Comparison of ENCODE assay signal across 8 mouse cellular contexts in the genomic region with DNA sequence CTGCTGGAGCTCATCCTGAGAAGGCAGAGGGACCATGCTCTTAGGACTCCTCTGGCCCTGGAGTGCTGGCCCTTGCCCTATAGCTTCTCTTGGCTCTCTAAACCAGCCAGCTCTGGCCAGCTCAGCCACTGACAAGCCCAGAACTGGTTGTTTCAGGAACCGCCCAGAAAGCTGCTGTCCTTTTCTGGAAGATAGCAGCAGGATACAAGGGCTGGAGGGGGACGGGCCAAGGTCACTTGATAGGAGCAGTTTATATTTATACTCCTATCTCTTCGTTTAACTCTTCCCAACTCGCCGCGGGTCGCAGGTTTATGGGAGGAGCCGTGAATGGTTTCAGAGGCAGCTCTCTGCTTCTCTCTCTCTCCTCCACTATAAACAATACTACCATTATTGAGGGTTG. TPM values are rescaled to one million over a fixed set of nuclear protein-coding genes. Genes with fewer than 3 reads are reported as not detected.
A peak's percentile ranks its signal among the peaks of the same experiment; 100 is the strongest.
DNase-seq lines count a peak whose midpoint lies in the region; ATAC-seq lines count a peak whose summit lies in the region.

No protein-coding gene starts in this region.

- H3K9ac ChIP-seq in embryonic facial prominence, embryonic 15.5 days, result no peak overlapping the region
- H3K9ac ChIP-seq in limb, embryonic 12.5 days (replicated peaks), result 0 out of 2 replicates have a peak overlapping the region, but pooled peaks have one; percentile 63

- peak overlapping the region; percentile 71 for H3K27ac ChIP-seq in embryonic facial prominence, embryonic 15.5 days (replicated peaks)
- H3K27ac ChIP-seq in limb, embryonic 12.5 days, result no peak overlapping the region

- no peaks in the 10 kb centered on the region for H3K27me3 ChIP-seq in embryonic facial prominence, embryonic 15.5 days
- H3K27me3 ChIP-seq in limb, embryonic 12.5 days, result no peaks in the 10 kb centered on the region

- H3K9me3 ChIP-seq in embryonic facial prominence, embryonic 15.5 days (replicated peaks), result no peaks in the 10 kb centered on the region
- H3K9me3 ChIP-seq in limb, embryonic 12.5 days, result no peaks in the 10 kb centered on the region

- peak; percentile 74 for DNase-seq in ovary, postnatal 36 days (ENCODE audit: low spot score)
- DNase-seq in ovary, postnatal 10 days (ENCODE audit: low spot score), result no peak
- DNase-seq in heart, postnatal 36 days, result peak; percentile 56 to 62
- DNase-seq in skeletal muscle tissue, adult 2 months (ENCODE audit: low read depth, low spot score), result peak; percentile 75
- no peak for DNase-seq in right cerebral cortex, postnatal 10 days (ENCODE audit: low spot score in 2 of 2)
- DNase-seq in left cerebral cortex, adult 8-10 months (ENCODE audit: low spot score in 2 of 2), result no peak

- H3K4me1 ChIP-seq in embryonic facial prominence, embryonic 15.5 days, result peaks cover 40% of the 10 kb centered on the region
- peaks cover 32% of the 10 kb centered on the region for H3K4me1 ChIP-seq in limb, embryonic 12.5 days (replicated peaks)

- no peak for ATAC-seq in embryonic facial prominence, embryonic 15.5 days (ENCODE audit: insufficient number of reproducible peaks, low FRiP score, low TSS enrichment, low read depth)
- ATAC-seq in limb, embryonic 12.5 days (ENCODE audit: insufficient number of reproducible peaks, insufficient read depth, low FRiP score, low TSS enrichment, low read depth), result no peak

- WGBS in embryonic facial prominence, embryonic 15.5 days, result 29% methylated on average over 8 of the region's 8 CpGs
- 17% methylated on average over 8 of the region's 8 CpGs for WGBS in limb, embryonic 12.5 days

- intact Hi-C loops in heart, postnatal 36 days (cut with DNase I), result loop anchor here (2.0 kb wide), 1 partner anchor 27 kb away; no protein-coding TSS in a partner anchor

- peak overlapping the region; percentile 81 for H3K4me2 ChIP-seq in embryonic facial prominence, embryonic 15.5 days (replicated peaks)
- H3K4me2 ChIP-seq in limb, embryonic 12.5 days, result peak overlapping the region; percentile 89

- peak overlapping the region; percentile 51 for H3K4me3 ChIP-seq in embryonic facial prominence, embryonic 15.5 days (replicated peaks)
- peak overlapping the region; percentile 61 for H3K4me3 ChIP-seq in limb, embryonic 12.5 days (replicated peaks)

- H3K36me3 ChIP-seq in embryonic facial prominence, embryonic 15.5 days, result no peaks in the 10 kb centered on the region
- H3K36me3 ChIP-seq in limb, embryonic 12.5 days, result no peaks in the 10 kb centered on the region

RNA-seq across cellular contexts. Expression of gene Sema4b, which starts 0.6 kb away (rescaled TPM):
- polyA plus RNA-seq in embryonic facial prominence, embryonic 15.5 days (2015; fragmentation: Nextera tagmentation; extraction: Ambion mirVana), result 23.0 and 25.2 TPM in 2 replicates
- total RNA-seq in heart, postnatal 36 days (2021), result 10 to 100 TPM; 12.1 to 12.4 TPM
- 12.2 and 13.5 TPM in 2 replicates for polyA plus RNA-seq in limb, embryonic 12.5 days (2016; fragmentation: Nextera tagmentation; extraction: Ambion mirVana)
- total RNA-seq in left cerebral cortex, adult 8-10 months (2022), result 10 to 100 TPM; 18.6 to 22.7 (median 20.6) TPM

RNA-seq across cellular contexts. Expression of gene Cib1, which starts 46.6 kb away (rescaled TPM):
- polyA plus RNA-seq in embryonic facial prominence, embryonic 15.5 days (2015; fragmentation: Nextera tagmentation; extraction: Ambion mirVana), result 96.8 and 108 TPM in 2 replicates
- total RNA-seq in heart, postnatal 36 days (2021), result 10 to 100 TPM; 15.6 to 16.3 TPM
- polyA plus RNA-seq in limb, embryonic 12.5 days (2016; fragmentation: Nextera tagmentation; extraction: Ambion mirVana), result 47.5 and 49.7 TPM in 2 replicates
- 10 to 100 TPM; 19.7 to 26.3 (median 25.2) TPM for total RNA-seq in left cerebral cortex, adult 8-10 months (2022)

RNA-seq across cellular contexts. Expression of gene Gdpgp1, which starts 46.6 kb away (rescaled TPM):
- polyA plus RNA-seq in embryonic facial prominence, embryonic 15.5 days (2015; fragmentation: Nextera tagmentation; extraction: Ambion mirVana), result 4.1 TPM in 2 replicates
- 1 to 10 TPM; 1.5 to 1.8 TPM for total RNA-seq in heart, postnatal 36 days (2021)
- 3.2 and 3.7 TPM in 2 replicates for polyA plus RNA-seq in limb, embryonic 12.5 days (2016; fragmentation: Nextera tagmentation; extraction: Ambion mirVana)
- total RNA-seq in left cerebral cortex, adult 8-10 months (2022), result 1 to 10 TPM; 5.9 to 6.8 (median 6.6) TPM

Comparison
In these comparisons a context has a peak if more than half of its experiments do, and no peak if none do; other contexts are left out.
1. DNase-seq: peak in ovary, postnatal 36 days (single experiment), heart, postnatal 36 days (2 of 2) and skeletal muscle tissue, adult 2 months (single experiment); none in ovary, postnatal 10 days (single experiment), right cerebral cortex, postnatal 10 days (0 of 2) and left cerebral cortex, adult 8-10 months (0 of 2).